Mouse (Mus musculus): ENCODE results near the gene Rnf26. TPM values are rescaled to one million over a fixed set of nuclear protein-coding genes. Genes with fewer than 3 reads are reported as not detected.

Rnf26 gene
- polyA plus RNA-seq, 1 experiment from 2014 or later: 61.4 TPM

DNA sequence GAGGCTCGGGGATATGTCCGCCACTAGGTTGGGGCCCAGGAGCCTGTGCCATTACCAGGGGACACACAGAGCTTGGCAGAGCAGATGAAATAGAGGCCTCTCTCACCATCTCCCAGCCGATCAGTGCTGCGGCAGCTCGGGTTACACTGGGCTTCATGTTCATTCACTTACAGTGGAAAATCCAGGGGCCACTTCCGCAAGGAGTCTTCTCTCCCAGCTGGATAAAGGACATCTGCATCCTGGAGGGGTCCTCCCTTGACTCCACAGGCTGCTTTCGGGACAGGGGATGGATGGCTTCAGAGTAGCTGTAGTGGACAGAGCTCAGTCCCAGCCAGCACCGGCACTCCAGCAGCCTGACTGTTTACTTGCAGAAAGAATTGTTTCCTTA is 42.5 kb downstream of the Rnf26 start:
- DNase-seq (ENCODE audit: low spot score): peak; percentile 60
- whole genome bisulfite sequencing: 15% methylated on average over 8 of the region's 8 CpGs

DNA sequence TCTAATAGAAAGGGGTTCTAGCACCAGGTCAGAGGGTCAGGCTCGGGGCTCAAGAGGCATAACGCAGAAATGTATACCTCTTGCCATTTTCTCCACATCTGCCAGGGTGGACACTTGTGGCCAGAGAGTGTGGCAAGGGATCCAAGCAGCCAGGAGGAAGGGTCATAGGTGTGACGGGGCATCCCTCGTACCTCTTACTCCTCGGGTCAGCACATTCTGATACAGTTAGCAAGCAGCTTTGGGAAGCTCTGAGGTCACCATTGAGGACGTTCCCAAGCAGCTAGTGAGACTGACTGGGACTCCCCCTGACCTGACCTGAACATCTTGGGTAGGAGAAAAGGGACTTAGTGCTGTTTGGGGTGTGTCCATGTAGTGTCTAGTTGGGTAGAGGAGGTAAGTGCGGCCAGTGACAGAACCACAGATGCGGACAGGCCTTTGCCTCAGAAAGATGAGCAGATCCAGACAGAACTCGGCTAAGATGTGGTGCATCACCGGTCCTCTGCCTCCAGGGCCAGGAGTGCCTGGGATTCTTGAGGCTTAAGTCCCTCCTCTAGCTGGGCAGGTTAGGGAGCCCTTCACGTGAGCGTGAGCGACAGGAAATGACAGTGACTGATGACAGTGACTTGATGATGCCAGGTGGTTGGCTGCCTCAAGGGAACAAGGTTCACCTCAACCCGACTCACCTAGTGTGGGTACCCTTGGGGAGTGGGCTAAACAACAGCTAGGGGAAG is 43.0 kb downstream of the Rnf26 start:
- no peaks in the 10 kb centered on the region for H3K27me3 ChIP-seq (replicated peaks; ENCODE audit: control insufficient read depth, insufficient read depth, low read length)
- H3K27ac ChIP-seq (replicated peaks; ENCODE audit: low read depth, low read length): no peak overlapping the region
- 63% methylated on average over 14 of the region's 14 CpGs for WGBS
- no peak overlapping the region for H3K4me3 ChIP-seq (ENCODE audit: low read depth, low read length)
- H3K9ac ChIP-seq (ENCODE audit: low read depth, low read length): 0 out of 2 replicates have a peak overlapping the region, but pooled peaks have one; percentile 10
- DNase-seq (ENCODE audit: low spot score): no peak
- H3K4me1 ChIP-seq (ENCODE audit: control insufficient read depth, insufficient read depth, low read length): peaks cover 25% of the 10 kb centered on the region
- H3K9me3 ChIP-seq (ENCODE audit: control insufficient read depth, low read length): no peaks in the 10 kb centered on the region
- H3K4me2 ChIP-seq (ENCODE audit: low read depth, low read length): no peak overlapping the region
- H3K36me3 ChIP-seq (ENCODE audit: control insufficient read depth, insufficient read depth, low read length): no peaks in the 10 kb centered on the region
- ATAC-seq (ENCODE audit: low read depth): no peak

More for the DNA sequence above, 42.5 kb downstream of the Rnf26 start:
- no peak for ATAC-seq (ENCODE audit: low read depth)
- no peak overlapping the region for H3K27ac ChIP-seq (replicated peaks; ENCODE audit: low read depth, low read length)
- no peaks in the 10 kb centered on the region for H3K9me3 ChIP-seq (ENCODE audit: control insufficient read depth, low read length)
- no peaks in the 10 kb centered on the region for H3K36me3 ChIP-seq (ENCODE audit: control insufficient read depth, insufficient read depth, low read length)
- no peak overlapping the region for H3K4me3 ChIP-seq (ENCODE audit: low read depth, low read length)
- peaks cover 25% of the 10 kb centered on the region for H3K4me1 ChIP-seq (ENCODE audit: control insufficient read depth, insufficient read depth, low read length)
- H3K4me2 ChIP-seq (ENCODE audit: low read depth, low read length): no peak overlapping the region
- H3K9ac ChIP-seq (ENCODE audit: low read depth, low read length): 0 out of 2 replicates have a peak overlapping the region, but pooled peaks have one; percentile 10
- no peaks in the 10 kb centered on the region for H3K27me3 ChIP-seq (replicated peaks; ENCODE audit: control insufficient read depth, insufficient read depth, low read length)

GRCm38 (mm10) chr9:44069252-44069651 is 44.1 kb downstream of the Rnf26 start:
- no peak overlapping the region for H3K4me2 ChIP-seq (ENCODE audit: low read depth, low read length)
- H3K9me3 ChIP-seq (ENCODE audit: control insufficient read depth, low read length): no peaks in the 10 kb centered on the region
- no peak for ATAC-seq (ENCODE audit: low read depth)
- WGBS: 11% methylated on average over 7 of the region's 7 CpGs
- H3K36me3 ChIP-seq (ENCODE audit: control insufficient read depth, insufficient read depth, low read length): no peaks in the 10 kb centered on the region
- DNase-seq (ENCODE audit: low spot score): no peak
- no peak overlapping the region for H3K27ac ChIP-seq (replicated peaks; ENCODE audit: low read depth, low read length)
- no peak overlapping the region for H3K4me3 ChIP-seq (ENCODE audit: low read depth, low read length)
- 0 out of 2 replicates have a peak overlapping the region, but pooled peaks have one; percentile 6 for H3K9ac ChIP-seq (ENCODE audit: low read depth, low read length)
- no peaks in the 10 kb centered on the region for H3K27me3 ChIP-seq (replicated peaks; ENCODE audit: control insufficient read depth, insufficient read depth, low read length)
- H3K4me1 ChIP-seq (ENCODE audit: control insufficient read depth, insufficient read depth, low read length): peaks cover 25% of the 10 kb centered on the region

DNA sequence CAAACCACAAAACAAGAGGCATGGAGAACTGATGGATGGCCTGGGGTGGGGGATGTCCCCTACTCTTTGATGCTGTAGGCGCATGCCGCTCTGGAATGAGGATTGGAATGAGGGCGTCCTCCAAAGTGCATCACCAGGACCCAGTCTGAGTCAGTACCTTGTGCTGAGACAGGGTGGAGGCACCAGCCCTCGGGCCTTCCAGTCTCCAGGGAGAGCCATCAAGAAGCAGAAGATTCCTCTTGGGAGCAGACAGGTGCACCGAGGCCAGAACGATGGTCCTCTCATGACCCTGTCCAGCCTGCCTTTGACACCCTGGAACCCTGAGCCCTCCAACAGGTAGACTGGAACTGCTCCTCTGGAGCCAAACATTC is 45.4 kb downstream of the Rnf26 start:
- H3K4me3 ChIP-seq (ENCODE audit: low read depth, low read length): no peak overlapping the region; the same call in 1 of the 2 replicates
- H3K9me3 ChIP-seq (ENCODE audit: control insufficient read depth, low read length): no peaks in the 10 kb centered on the region
- peaks cover 25% of the 10 kb centered on the region for H3K4me1 ChIP-seq (ENCODE audit: control insufficient read depth, insufficient read depth, low read length)
- H3K9ac ChIP-seq (ENCODE audit: low read depth, low read length): no peak overlapping the region
- no peak for DNase-seq (ENCODE audit: low spot score)
- 78% methylated on average over 6 of the region's 6 CpGs for WGBS
- H3K4me2 ChIP-seq (ENCODE audit: low read depth, low read length): peak overlapping the region; percentile 95
- H3K27ac ChIP-seq (replicated peaks; ENCODE audit: low read depth, low read length): no peak overlapping the region
- ATAC-seq (ENCODE audit: low read depth): no peak
- no peaks in the 10 kb centered on the region for H3K36me3 ChIP-seq (ENCODE audit: control insufficient read depth, insufficient read depth, low read length)
- H3K27me3 ChIP-seq (replicated peaks; ENCODE audit: control insufficient read depth, insufficient read depth, low read length): no peaks in the 10 kb centered on the region

DNA sequence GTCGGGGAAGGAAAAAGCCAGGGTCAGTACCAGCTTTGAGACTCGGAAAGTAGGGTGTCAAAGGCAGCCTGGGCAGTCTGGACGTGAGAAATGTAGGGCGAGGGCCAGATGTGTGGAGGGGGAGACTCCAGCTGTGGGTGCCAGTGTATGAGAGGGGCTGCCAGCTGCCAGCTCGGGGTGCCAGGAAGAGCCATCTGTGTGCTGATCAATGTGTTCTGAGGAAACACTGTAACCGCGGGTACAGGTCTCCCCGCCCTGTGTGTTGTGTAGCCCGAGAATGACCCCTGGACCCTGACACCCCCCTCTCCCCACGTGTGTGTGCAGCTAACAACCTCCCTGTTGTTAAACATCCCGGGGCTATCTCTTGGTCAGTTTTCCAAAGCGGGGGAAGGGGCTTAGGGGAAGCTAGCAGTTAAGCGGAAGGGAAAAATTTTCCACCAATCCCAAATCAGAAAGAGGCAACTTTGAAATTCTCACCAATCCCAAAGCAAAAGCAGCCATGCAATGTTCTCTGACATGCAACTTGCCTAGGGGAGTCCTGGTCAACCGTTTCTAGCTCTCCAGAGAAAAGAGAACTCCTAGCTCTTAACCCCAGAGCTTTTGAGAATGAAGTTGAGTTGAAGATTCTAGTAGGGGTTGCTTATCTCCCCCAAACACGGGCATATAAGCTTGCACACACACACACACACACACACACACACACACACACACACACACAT is 45.9 kb downstream of the Rnf26 start:
- Histone ChIP-seq H3K4me3 (ENCODE audit: low read depth, low read length) (peak overlapping the region; percentile 54), H3K9ac (ENCODE audit: low read depth, low read length) (peak overlapping the region; percentile 60), H3K27ac (replicated peaks; ENCODE audit: low read depth, low read length) (no peak overlapping the region), H3K36me3 (ENCODE audit: control insufficient read depth, insufficient read depth, low read length) (no peaks in the 10 kb centered on the region), H3K27me3 (replicated peaks; ENCODE audit: control insufficient read depth, insufficient read depth, low read length) (no peaks in the 10 kb centered on the region), H3K4me2 (ENCODE audit: low read depth, low read length) (peak overlapping the region; percentile 95), H3K4me1 (ENCODE audit: control insufficient read depth, insufficient read depth, low read length) (peaks cover 22% of the 10 kb centered on the region), H3K9me3 (ENCODE audit: control insufficient read depth, low read length) (no peaks in the 10 kb centered on the region)
- ATAC-seq (ENCODE audit: low read depth) (peak; percentile 13), DNase-seq (ENCODE audit: low spot score) (peak; percentile 56)
- WGBS: 5% methylated on average over 15 of the region's 15 CpGs

DNA sequence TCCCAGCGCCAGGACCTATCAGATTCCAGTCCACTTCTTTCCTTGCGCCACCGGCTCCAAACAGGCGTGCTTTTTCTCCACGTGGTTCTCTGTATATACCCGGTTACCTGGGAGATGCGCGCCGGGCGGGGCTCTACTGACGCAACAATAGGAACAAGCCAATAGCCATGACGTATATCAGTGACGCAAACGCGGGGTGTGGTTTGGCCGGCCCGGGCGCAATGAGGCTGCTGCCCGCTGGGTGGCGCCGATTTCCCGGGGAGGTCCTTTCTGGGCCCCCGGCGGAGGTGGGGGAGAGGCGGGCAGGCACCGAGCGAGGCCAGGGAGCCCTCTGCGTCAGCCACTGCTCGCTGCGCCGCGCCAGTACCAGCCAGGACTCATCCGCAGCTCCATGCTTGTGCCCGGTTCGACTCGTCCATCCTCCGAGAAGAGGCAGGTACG is 46.5 kb downstream of the Rnf26 start, which contains the start of gene Usp2:
TSS of gene Usp2 (plus strand) at position 237 of the 441 bp plus-strand sequence.
- Histone ChIP-seq H3K4me3 (ENCODE audit: low read depth, low read length) (peak within 1 kb of the TSS; percentile 54), H3K27ac (replicated peaks; ENCODE audit: low read depth, low read length) (no peak within 1 kb of the TSS), H3K4me2 (ENCODE audit: low read depth, low read length) (peak within 1 kb of the TSS; percentile 95), H3K4me1 (ENCODE audit: control insufficient read depth, insufficient read depth, low read length) (peaks cover 16% of the 10 kb centered on the region), H3K9me3 (ENCODE audit: control insufficient read depth, low read length) (no peaks in the 10 kb centered on the region), H3K27me3 (replicated peaks; ENCODE audit: control insufficient read depth, insufficient read depth, low read length) (no peaks in the 10 kb centered on the region), H3K36me3 (ENCODE audit: control insufficient read depth, insufficient read depth, low read length) (no peaks in the 10 kb centered on the region), H3K9ac (ENCODE audit: low read depth, low read length) (peak within 1 kb of the TSS; percentile 60)
- under 1% methylated on average over 30 of the region's 38 CpGs for WGBS
- DNase-seq (ENCODE audit: low spot score): peak; percentile 99
- ATAC-seq (ENCODE audit: low read depth): peak; percentile 98

- 32% methylated on average over 1 of the region's 1 CpGs for WGBS
- Histone ChIP-seq H3K4me2 (ENCODE audit: low read depth, low read length) (no peak overlapping the region), H3K27me3 (replicated peaks; ENCODE audit: control insufficient read depth, insufficient read depth, low read length) (no peaks in the 10 kb centered on the region)
Observed at GRCm38 (mm10) chr9:44065177-44065576, 48.1 kb downstream of the Rnf26 start.

DNA sequence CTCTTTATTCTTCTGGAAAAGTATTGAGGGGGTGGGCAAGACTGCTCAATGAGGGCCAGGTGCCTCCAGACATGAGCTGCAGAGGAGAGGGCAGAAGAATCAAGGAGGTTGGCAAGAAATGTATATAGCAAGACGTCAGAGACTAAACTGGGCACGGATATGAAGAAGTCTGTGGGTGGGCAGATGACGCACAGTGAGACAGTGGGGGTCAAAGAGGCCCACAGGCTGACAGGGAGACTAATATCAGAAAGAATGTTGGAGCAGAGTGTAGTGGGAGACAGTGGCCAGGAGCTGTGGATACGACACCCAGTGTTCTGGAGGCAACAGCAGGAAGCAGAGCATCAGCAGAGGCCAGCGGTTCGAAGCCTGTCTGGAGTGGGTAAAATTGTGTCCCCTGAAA is 54.7 kb downstream of the Rnf26 start:
- no peaks in the 10 kb centered on the region for H3K4me1 ChIP-seq (ENCODE audit: control insufficient read depth, insufficient read depth, low read length)
- no peak overlapping the region for H3K9ac ChIP-seq (ENCODE audit: low read depth, low read length)
- DNase-seq (ENCODE audit: low spot score): no peak
- H3K27me3 ChIP-seq (replicated peaks; ENCODE audit: control insufficient read depth, insufficient read depth, low read length): no peaks in the 10 kb centered on the region
- WGBS: 77% methylated on average over 6 of the region's 6 CpGs
- no peaks in the 10 kb centered on the region for H3K36me3 ChIP-seq (ENCODE audit: control insufficient read depth, insufficient read depth, low read length)
- H3K4me3 ChIP-seq (ENCODE audit: low read depth, low read length): no peak overlapping the region
- no peak overlapping the region for H3K4me2 ChIP-seq (ENCODE audit: low read depth, low read length)
- no peak overlapping the region for H3K27ac ChIP-seq (replicated peaks; ENCODE audit: low read depth, low read length)
- no peak for ATAC-seq (ENCODE audit: low read depth)
- peaks cover 4% of the 10 kb centered on the region; the same call in 1 of the 2 replicates for H3K9me3 ChIP-seq (ENCODE audit: control insufficient read depth, low read length)

More at GRCm38 (mm10) chr9:44065177-44065576, 48.1 kb downstream of the Rnf26 start:
- DNase-seq (ENCODE audit: low spot score) (no peak), ATAC-seq (ENCODE audit: low read depth) (no peak)
- no peak overlapping the region for H3K4me3 ChIP-seq (ENCODE audit: low read depth, low read length)
- no peaks in the 10 kb centered on the region for H3K36me3 ChIP-seq (ENCODE audit: control insufficient read depth, insufficient read depth, low read length)
- peaks cover 12% of the 10 kb centered on the region for H3K4me1 ChIP-seq (ENCODE audit: control insufficient read depth, insufficient read depth, low read length)
- H3K9ac ChIP-seq (ENCODE audit: low read depth, low read length): no peak overlapping the region
- no peak overlapping the region for H3K27ac ChIP-seq (replicated peaks; ENCODE audit: low read depth, low read length)
- H3K9me3 ChIP-seq (ENCODE audit: control insufficient read depth, low read length): no peaks in the 10 kb centered on the region
